Mouse (Mus musculus): Measurements from ENCODE around the gene Scin. TPM values are rescaled to one million over a fixed set of nuclear protein-coding genes. Genes with fewer than 3 reads are reported as not detected.
A peak's percentile ranks its signal among the peaks of the same experiment; 100 is the strongest.

Scin gene
- total RNA-seq, 2 experiments from 2014 or later: 0.45 to 4.5 TPM

DNA sequence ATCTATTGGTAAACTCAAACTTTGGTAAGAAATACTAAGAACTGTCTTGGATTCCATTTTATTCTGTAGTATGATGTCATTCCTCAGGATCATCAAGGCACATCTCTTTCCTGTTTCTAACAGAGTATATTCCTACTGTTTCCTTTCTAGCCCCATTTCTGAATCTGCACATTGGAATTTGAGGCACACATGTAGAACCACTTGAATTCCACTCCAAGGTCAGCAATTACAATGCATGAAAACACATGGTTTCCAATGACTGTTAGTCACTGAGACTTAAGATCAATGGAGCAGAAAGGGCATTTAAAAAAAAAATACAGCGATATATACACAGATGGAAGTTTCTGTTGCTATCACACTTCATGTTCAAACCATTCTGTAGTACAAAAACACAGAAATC lies 24.8 kb downstream of the Scin start:
- no peak for DNase-seq (ENCODE audit: low spot score in 2 of 2)

DNA sequence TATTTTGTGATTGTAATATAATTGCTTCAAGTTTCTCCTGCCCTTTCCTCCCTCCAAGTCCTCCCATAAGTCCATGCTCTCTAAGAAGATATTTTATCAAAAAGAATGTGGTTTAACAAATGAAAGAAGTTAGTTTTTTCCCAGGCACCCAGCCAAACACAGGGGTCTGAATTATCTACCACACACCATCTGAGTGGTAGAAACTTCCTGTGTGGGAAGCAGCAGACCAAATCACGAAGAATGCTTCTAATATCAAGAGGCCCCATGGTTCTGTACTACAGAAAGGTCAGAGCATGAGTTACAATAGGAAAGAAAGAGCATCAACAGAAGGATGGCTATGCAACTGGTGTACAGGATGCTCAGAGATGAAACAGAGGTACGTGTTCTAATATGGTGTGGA lies 25.9 kb downstream of the Scin start:
- DNase-seq (ENCODE audit: low spot score in 2 of 2): no peak

DNA sequence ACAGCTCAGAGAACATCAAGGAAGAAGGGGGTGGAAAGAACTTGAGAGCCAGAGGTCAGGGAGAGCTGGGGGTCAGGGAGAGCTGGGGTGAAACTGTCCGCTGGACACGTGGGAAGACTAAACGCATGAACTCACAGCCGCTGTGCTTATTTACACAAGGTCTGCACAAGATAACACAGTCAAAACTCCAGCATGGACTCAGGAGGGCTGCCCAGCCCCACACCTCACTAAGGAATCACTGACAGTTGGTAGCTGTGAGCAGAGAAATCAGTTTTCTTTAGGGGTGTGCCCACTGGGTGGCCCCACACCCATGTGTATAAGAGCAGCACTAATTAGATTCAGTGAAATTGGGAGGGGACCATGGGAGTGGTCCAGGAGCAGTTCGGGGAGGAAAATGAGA lies 27.2 kb downstream of the Scin start:
- no peak for DNase-seq (ENCODE audit: low spot score in 2 of 2)

DNA sequence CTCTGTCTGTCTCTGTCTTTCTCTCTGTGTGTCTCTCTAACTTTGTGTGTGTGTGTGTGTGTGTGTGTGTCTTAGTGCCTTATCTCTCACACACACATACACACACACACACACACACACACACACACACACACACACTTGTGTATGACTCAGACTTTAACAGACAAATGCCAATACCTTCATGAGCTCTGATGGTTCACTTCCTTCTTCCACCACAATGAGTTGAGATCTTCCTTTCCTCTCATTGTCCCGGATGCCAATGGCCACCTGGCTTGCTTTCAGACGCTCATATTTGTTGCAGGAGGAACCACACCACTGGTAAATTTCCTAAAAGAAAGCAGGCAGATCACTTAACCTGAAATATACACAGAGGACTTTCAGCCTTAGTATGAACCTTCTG lies 29.3 kb downstream of the Scin start:
- no peak for DNase-seq (ENCODE audit: low spot score in 2 of 2)

DNA sequence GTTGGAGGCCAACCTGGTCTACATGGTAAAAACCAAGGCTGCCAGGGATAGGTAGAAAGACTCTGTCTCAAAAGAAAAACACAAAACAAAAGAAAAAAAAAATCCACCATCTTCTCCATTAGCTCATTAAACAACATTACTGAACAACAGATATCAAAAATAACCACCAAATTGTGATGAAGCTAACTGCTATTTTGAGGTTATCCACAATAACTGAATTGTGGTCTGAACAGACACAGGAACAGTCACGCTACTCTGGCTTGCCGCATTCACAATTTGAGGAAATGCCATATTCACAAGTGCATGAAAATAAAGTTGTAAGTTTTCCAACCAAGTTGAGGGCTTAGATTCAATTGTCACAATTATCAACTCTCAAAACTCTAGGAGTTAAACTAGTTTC lies 31.7 kb downstream of the Scin start:
- DNase-seq (ENCODE audit: low spot score in 2 of 2): no peak

DNA sequence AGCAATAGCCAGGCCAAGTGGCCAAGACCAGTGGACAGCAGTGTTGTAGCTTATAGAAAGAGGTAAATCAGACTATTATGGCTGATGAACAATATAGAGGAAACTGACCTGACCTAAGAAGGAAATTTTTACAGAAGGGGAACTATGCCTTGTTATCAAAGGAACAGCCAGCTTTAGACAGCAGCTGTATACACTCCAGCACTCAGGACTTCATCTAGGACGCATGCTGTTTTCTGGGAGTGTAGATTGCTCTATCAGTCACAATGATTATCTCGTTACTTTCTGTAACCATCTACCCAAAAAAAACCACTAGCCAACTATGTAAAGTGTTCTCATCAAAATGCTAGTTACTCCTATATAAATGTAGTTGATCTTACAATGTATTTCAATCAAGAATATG lies 34.6 kb downstream of the Scin start:
- DNase-seq (ENCODE audit: low spot score in 2 of 2): no peak

DNA sequence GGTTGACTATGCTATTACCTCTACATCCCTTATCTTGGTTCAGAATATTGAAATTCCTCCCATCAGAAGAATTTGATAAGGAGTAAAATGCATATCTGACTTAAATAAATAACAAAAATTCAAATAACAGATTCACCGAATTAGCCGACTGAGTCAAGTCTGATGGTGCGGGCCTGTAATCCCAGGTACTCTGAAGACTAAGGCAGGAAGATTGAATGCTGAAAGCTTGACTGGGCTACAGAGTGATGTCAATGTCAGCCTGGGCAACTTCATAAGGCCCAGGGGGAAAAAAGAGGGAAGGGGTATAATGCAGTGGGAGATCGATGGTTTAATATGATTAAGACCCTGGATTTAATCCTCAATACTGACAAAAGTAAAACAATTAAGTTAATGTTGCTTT lies 36.6 kb downstream of the Scin start:
- no peak for DNase-seq (ENCODE audit: low spot score in 2 of 2)

DNA sequence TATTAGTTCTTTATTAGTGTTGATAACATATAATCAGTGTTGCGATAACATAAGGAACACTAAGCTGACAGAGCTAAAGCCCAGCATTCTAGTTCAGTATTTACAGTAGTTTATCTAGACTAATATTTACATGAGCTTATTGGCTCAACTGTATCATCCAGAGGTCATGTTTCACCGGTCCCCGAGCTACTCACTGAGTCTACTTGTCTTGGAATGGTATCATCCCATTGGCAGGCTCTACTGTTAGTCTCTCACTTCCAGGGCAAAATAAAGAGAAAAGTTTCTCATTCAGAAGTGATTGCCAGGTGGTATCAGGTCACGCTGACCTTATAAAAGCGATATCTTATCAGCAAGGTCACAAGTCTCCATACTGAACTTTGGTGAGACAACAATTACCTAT lies 37.0 kb downstream of the Scin start:
- no peak for DNase-seq (ENCODE audit: low spot score in 2 of 2)

DNA sequence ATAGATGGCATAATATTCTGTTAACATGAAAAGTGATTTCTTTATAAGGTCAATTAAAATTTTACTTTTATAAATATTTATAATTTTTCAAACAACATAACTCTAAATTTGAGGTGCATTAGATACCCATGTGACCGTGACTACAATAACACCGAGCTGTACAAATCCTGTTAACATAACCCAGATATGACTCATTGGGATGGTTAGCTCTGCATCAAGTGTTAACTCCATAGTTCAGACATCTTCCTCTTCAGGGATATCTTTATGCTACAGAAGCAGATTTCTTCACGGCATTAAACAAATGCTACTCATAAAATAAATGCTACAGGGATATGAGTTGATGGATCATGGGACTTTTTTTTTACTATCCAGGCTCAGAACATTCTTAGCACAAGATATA lies 37.6 kb downstream of the Scin start:
- no peak for DNase-seq (ENCODE audit: low spot score in 2 of 2)

DNA sequence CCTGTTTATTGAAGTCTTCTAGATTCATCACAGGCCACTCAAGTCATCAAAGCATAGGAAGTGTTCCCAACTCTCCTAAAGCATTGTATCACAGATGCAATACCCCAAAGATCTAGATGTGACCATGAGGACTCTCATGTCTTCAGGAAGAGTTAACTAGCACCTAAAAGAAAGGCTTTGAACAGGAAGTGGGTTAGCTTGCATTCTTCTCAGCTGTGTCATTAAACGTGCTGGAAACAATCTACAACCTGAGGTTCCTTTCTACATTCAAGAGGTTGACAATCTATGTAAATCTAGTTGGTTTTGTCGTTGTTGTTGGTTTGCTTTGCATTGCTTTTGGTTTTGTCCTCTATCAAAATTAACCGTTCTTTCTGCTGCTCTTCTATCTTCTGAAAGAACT lies 44.0 kb downstream of the Scin start:
- no peak for DNase-seq (ENCODE audit: low spot score in 2 of 2)

DNA sequence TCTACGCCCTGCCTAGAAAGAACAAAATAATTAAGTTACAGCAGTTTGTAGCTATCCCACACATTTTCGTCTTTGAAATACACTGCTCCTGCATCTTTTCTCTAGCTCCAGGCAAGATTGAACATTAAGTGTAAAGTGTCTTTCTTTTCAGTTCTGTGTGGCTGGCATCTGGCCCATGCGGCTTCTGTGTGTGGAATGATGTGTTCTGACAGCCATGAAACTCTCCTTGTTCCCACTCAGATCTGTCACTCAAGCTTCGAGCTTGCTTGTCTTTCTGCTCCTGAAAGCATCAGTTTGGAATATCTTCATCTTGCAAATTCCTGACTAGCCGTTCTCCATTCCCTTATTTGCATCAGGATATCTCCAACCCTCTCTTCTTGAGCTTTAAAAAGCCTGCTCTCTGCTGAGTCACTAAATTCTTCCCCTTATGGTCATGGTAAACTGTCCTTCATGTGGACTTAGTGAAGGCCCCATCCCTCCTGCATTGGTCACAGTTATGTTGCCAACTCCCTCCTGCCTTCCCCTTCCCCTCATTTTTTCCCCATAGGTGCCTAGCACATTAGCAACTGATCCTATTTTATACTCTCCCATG lies 48.2 kb downstream of the Scin start:
- DNase-seq (ENCODE audit: low spot score in 2 of 2): no peak

DNA sequence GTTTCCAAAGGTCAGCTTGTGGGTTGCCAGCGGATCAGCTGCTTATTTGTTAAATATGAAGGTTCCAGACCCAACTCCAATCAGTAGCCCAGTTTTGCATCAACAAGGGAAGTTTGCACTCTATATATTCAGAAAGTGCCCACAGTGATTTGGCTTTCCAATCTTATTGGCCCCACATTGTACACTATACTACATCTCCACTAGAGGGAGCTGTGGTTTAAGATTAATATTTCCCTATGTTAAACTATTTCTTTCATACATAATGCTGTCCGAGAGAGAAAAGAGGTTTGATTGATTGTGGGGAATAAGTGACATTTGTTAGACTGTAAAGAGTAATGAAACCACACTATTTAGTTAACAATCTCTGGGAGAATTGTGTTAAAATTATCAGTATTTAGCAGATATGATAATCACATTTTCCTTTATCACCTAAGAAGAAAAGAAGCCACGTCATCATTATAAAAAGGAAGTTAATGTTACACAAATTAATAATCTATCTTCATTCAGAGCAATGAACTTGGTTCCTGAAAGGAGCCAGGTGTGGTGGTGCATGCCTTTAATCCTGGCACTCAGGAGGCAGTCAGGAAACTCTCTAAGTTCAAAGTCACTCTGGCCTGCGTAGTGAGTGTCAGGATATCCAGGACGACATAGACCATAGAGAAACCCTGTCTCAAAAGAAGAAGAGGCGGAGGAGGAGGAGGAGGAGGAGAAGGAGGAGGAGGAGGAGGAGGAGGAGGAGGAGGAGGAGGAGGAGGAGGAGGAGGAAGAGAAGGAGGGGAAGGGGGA lies 51.4 kb downstream of the Scin start:
- DNase-seq (ENCODE audit: low spot score in 2 of 2): no peak

DNA sequence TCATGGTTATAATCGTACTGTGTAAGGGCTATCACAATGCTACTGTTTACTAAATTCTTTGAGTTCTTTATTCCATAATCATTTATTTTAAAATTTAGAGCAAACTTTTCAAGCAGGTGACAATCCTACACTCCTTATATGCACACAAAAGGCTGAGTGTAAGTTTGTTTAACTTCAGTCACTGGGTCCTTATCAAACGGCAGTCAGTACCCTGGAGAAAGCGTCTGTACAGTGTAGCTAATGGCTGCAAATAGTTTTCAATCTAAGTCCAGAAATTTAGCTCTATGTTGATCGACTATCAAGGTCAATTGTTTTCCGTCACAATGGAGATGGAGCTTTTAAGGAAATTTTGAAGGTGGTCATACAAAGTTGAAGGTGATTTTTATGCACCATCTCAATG lies 52.0 kb downstream of the Scin start:
- no peak for DNase-seq (ENCODE audit: low spot score in 2 of 2)

DNA sequence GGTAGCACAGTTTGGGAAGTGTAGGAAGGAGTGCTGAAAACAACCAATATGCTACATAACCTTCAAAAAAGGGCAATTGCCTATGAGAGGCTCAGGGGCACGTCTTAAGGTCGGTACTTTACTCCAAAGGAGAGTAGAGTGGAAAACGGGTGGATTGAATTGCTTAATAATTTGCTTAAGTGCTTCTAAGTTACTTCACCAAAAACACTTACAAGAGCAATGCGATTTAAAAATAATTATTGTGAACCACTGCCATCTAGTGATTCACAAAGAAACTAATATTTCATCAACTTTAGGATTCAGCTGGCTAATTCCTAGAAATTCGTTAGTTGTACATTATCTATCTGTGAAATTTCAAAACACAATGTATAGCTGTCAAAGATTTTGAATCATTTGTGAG lies 60.4 kb downstream of the Scin start:
- no peak for DNase-seq (ENCODE audit: low spot score in 2 of 2)

DNA sequence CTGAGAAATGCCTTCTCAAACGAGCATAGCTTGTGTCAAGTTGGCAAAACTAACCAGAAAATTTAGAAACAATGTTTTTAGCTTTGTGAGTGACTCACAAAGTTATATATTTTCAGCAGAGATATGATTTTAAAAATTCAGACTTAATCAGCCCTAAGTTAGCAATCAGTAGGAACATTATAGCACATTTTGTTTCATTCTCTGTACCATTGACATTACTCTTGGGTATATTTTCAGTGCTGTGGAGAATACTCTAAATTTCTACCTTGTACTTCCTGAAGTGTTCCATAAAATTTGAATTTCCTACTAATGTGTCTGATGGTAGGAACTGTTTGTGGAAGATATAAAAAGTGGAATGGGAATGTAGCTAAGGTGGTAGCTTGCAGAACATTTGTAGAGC lies 87.0 kb downstream of the Scin start:
- no peak for DNase-seq (ENCODE audit: low spot score in 2 of 2)

DNA sequence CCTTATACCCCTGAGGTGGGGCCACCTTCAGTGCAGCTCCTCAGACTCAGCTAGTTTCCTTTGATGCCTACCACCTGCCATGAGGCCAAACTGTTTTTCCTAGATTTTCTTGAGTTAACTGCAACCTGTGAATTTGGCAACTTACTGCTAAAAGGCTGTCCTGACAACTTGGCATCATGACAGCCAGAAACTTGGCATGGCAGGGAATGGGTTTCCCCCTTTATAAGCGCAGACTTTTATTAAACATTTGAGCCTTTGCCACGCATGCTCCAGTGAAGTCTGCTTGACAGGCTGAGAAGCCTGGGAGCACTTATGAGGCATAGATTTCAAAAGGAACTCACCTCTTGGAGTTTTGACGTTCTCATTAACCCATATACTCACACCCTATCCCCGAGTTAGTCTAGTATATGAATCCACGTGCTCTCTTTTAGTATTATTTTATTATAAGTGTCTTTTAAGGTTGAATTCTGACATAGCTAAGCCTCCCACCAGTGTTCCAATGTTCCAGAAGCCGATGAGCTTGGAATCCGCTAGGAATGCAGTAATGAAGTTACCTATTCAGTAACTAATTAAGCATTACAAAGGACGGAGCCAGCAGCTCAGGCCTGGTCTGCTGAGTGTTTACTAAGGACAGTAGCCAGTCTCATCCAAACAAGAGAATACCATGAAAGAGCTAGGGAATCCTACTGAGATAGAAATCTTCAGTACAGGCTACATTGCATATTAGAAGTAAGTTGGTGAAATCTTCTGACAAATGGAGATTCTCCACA lies 90.0 kb downstream of the Scin start:
- DNase-seq (ENCODE audit: low spot score in 2 of 2): no peak

DNA sequence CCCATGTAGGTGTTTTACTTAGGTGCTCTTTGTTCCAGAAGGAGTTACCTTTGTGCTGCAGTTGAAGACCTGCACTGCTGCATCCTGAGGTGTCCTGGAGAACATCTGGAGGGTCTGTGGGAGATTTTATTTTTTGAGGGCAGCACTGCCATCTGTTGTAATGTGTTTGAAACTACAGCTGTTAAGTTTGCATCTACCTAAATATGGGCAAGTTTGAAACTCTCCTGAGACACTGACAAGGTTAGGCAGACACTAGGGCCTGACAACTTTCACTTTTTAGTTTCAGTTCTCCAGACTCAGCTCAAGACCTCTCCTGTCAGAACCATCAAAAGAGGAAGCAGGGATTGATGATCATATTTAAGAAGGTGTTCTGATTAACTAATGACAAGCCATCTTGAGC lies 94.0 kb downstream of the Scin start:
- no peak for DNase-seq (ENCODE audit: low spot score in 2 of 2)

DNA sequence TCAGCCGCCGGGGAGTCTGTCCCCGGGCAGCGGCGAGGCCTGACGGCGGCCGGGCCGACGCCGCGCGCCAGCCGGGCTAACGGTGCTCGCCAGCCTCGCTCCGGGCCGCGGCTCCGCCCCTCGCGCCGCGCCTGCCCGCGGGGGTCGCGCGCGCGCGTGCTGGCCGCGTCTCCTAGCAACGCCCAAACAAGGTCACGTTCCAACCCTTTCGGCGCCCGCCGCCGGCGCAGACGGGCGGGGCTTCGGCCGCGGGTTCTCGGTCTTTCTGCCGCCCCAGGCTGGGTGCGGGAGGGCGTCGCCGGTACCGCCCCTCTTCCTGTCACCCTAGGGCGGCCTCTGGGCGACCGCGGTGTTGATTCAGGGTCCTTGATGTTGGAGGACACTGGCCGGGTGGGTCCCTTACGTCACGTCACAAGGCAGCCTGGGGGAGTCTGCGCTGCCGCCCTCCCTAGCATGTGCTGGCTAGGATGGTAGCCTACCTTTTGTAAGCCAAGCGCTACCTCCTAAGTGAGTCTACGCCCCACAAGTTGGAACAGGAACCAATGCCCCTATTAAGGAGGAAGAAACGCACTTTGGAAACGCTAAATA lies 96.1 kb downstream of the Scin start, which contains the start of gene Arl4a:
TSS of gene Arl4a (minus strand) at position 150 of the 588 bp plus-strand sequence.
- peak; percentile 74 to 79 for DNase-seq (ENCODE audit: low spot score in 2 of 2)

DNA sequence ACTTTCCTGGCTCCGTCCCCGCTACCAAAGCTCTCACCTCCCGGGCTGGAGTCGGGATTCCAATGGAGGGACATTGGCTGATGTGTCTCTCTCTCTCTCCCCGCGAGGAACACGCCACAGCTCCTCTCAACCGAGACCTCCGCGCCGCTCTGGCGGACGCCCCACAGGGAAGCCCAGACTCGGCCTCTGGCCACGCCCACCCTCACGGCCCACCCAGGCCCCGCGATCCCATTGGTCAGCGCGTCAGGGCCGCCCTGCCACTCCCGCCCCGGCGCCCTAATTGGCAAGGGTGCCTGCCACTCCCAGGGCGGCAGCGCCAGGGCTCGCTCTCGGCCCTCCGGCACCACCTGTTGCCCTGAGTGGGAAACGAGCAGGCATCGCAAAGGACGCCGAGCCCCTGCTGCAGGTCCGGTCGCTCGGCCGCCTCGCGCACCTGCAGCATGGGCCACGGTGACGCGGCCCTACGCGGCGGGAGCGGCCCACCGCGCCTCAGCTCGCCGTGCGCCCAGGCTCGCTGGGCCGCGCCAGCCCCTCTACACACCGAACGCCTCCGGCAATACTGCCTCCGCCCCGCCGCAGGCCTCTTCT lies 96.7 kb downstream of the Scin start:
- DNase-seq (ENCODE audit: low spot score in 2 of 2): peak; percentile 98 to 99

DNA sequence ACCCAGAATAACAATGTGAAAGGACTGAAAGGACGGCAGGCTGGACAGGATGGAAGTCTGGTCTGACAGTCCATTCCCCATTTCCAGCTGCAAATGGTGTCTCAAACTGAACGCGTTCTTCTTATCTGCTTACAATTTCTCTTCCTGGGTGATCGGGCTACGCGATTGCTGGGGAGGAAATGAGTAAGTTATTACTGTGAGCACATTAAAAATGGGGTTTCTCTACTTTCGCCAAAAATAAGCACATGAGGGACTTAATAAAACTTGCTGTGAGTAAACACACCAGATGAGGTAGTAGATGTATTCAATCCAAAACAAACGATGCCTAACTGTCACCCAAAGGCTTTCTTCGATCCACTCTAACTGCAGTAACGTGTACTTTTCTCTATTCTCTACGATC lies 97.4 kb downstream of the Scin start:
- DNase-seq (ENCODE audit: low spot score in 2 of 2): no peak

DNA sequence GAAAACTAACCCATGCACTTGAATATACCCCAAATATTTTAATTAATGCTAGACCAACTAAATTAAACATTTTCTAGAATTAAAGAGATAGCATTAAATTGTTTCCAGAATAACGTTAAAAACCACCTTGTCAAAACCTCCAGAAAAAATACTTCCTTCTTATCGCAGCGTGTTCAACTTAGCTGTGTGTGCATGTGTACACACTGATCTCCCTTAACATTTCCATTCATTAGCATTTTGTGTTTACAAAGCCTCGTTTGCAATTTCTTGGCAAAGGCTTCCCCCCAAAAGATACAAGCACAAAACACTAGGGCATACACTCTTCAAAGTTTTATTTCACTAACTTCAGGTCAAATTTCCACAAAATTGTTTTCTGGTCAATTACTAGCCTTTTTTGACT lies 98.5 kb downstream of the Scin start:
- DNase-seq (ENCODE audit: low spot score in 2 of 2): no peak

DNA sequence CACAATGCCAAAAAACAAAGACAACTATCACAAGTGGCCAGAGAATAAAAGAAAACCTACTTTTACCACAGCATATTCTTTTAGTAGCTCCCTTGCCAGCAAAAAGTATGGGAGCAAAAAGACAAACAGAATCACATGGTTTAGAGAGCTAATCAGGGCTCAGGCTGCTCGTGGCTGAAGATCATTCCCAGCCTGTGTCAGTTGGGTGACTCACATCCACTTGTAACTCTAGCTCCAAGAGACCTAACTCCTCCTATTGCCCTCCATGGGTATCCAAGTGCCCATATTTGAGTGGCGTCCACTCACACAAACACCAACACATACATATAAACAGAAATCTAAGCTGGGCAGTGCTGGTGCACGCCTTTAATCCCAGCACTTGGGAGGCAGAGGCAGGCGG lies 104.8 kb downstream of the Scin start:
- DNase-seq (ENCODE audit: low spot score in 2 of 2): no peak
